Mouse (Mus musculus) CH12.LX (cell line): Measurements from ENCODE around the gene Mindy2. TPM values are rescaled to one million over a fixed set of nuclear protein-coding genes. Genes with fewer than 3 reads are reported as not detected.

ENCODE experiments used
- DNase-seq: peaks from one replicate; pipeline ENCODE4 v3.0.0-alpha.2; 2013; ENCODE audit errors: extremely low read depth
- H3K27ac ChIP-seq: 2 replicates; pipeline ENCODE4 v1.5.1; 2012; ENCODE audit warnings: low read depth, mild to moderate bottlenecking, control low read depth, moderate library complexity; ENCODE audit not compliant: insufficient read depth
- H3K27me3 ChIP-seq: replicated peaks from 2 replicates; pipeline ENCODE3; 2012; ENCODE audit warnings: inconsistent platforms
- H3K36me3 ChIP-seq, 2 experiments: replicated peaks in 1 of 2; 2 replicates each; pipeline versions ENCODE3 to v1.6.1; 2012; ENCODE audit warnings: inconsistent platforms in 1 of 2, low read length in 1 of 2, mild to moderate bottlenecking in 1 of 2, mixed read lengths in 1 of 2, moderate library complexity in 1 of 2; ENCODE audit not compliant: control insufficient read depth in 1 of 2, insufficient read depth in 1 of 2
- H3K4me1 ChIP-seq, 2 experiments: 2 replicates each; pipeline ENCODE4 v1.6.1; 2012; ENCODE audit warnings: inconsistent platforms in 1 of 2, moderate library complexity in 1 of 2; ENCODE audit not compliant: insufficient read depth in 2 of 2, control insufficient read depth in 1 of 2
- H3K4me2 ChIP-seq: 2 replicates; pipeline ENCODE4 v1.6.1; 2012; ENCODE audit warnings: low read depth, mild to moderate bottlenecking, control low read depth; ENCODE audit not compliant: poor library complexity, insufficient read depth, severe bottlenecking
- H3K4me3 ChIP-seq, 3 experiments: fragments of 150-350 bp in 1 of 3; sonication (generic) in 1 of 3; replicated peaks in 1 of 3; 2 replicates each; pipeline versions ENCODE3 to v1.5.1; 2011 to 2012; ENCODE audit warnings: low read depth in 2 of 3, low read length in 2 of 3, mild to moderate bottlenecking in 2 of 3, moderate library complexity in 2 of 3, control low read depth in 1 of 3, improper control_type of control experiment in 1 of 3, inconsistent platforms in 1 of 3, mixed read lengths in 1 of 3; ENCODE audit not compliant: poor library complexity in 1 of 3
- H3K79me2 ChIP-seq: replicated peaks from 2 replicates; pipeline ENCODE4 v1.6.1; 2012; ENCODE audit warnings: mild to moderate bottlenecking, moderate library complexity; ENCODE audit not compliant: control insufficient read depth, poor library complexity, insufficient read depth, severe bottlenecking; ENCODE audit errors: extremely low read depth
- H3K9ac ChIP-seq: 2 replicates; pipeline ENCODE4 v1.6.1; 2012; ENCODE audit warnings: low read depth, mild to moderate bottlenecking, control low read depth, moderate library complexity; ENCODE audit not compliant: insufficient read depth
- H3K9me3 ChIP-seq: replicated peaks from 2 replicates; pipeline ENCODE3; 2012; ENCODE audit warnings: low read length, inconsistent platforms, mixed read lengths
- EP300 ChIP-seq: IDR thresholded peaks from 2 replicates; pipeline ENCODE4 v1.6.1; 2011; ENCODE audit warnings: low read length, improper control_type of control experiment
- IRF4 ChIP-seq: IDR thresholded peaks from 2 replicates; pipeline ENCODE4 v1.6.1; 2014; ENCODE audit warnings: low read depth, mild to moderate bottlenecking, inconsistent platforms, low read length, improper control_type of control experiment
- MAX ChIP-seq: IDR thresholded peaks from 2 replicates; pipeline ENCODE4 v1.6.1; 2011; ENCODE audit warnings: low read length, improper control_type of control experiment
- MXI1 ChIP-seq: IDR thresholded peaks from 2 replicates; pipeline ENCODE4 v1.6.1; 2011; ENCODE audit warnings: mild to moderate bottlenecking, low read depth, low read length, improper control_type of control experiment
- MYC ChIP-seq: IDR thresholded peaks from 2 replicates; pipeline ENCODE4 v1.6.1; 2011; ENCODE audit warnings: low read depth, mild to moderate bottlenecking, improper control_type of control experiment, low read length
- NRF1 ChIP-seq: IDR thresholded peaks from 2 replicates; pipeline ENCODE4 v1.6.1; 2014; ENCODE audit warnings: low read depth, mild to moderate bottlenecking, inconsistent platforms, low read length, improper control_type of control experiment, moderate library complexity
- TBP ChIP-seq: conservative IDR thresholded peaks from 2 replicates; pipeline ENCODE4 v1.6.1; 2011; ENCODE audit warnings: low read depth, low read length, improper control_type of control experiment
- ZNF384 ChIP-seq: IDR thresholded peaks from 2 replicates; pipeline ENCODE4 v1.6.1; 2012; ENCODE audit warnings: low read depth, low read length, improper control_type of control experiment, inconsistent platforms
- dilution Hi-C: fragments of 300-500 bp; cut with MboI; formaldehyde crosslinking; loops from 2 replicates; pipeline ENCODE4 v1.14.3; 2020; ENCODE audit warnings: low sequenced_read_pairs; ENCODE audit not compliant: extremely low pct_unique_long_range_greater_than_20kb, extremely low pct_ligation_motif_present
- in situ Hi-C: fragments of 300-500 bp; cut with MboI; formaldehyde crosslinking; loops from 3 replicates; pipeline ENCODE4 v1.14.3; 2019; ENCODE audit warnings: low sequenced_read_pairs, low pct_ligation_motif_present, low pct_unique_long_range_greater_than_20kb, mixed read lengths
- polyA plus RNA-seq: library from polyadenylated mRNA; unstranded; fragments of >175 nt; gene quantifications from 2 replicates; pipeline ENCODE4 v1.2.1, GENCODE M21; 2012; ENCODE audit warnings: low read depth; ENCODE audit not compliant: insufficient read length
- total RNA-seq, 2 experiments: library from RNA; depleted of rRNA; stranded (reverse); fragments of 300-350 nt in 1 of 2; fragments of >200 nt in 1 of 2; gene quantifications; 2 replicates each; pipeline ENCODE4 v1.2.3; 2012 to 2014

Mindy2 gene
- total and polyA plus RNA-seq, 3 experiments = 5.9 to 9.9 (median 7.0) TPM

GRCm38 (mm10) chr9:70690579-70690978 lies 33.6 kb upstream of the Mindy2 start:
- H3K9ac ChIP-seq = no peak overlapping the region
- H3K27me3 ChIP-seq = no peaks in the 10 kb centered on the region
- no peak for DNase-seq
- TF ChIP-seq EP300 = no peak
- H3K79me2 ChIP-seq = peaks cover 24% of the 10 kb centered on the region
- H3K27ac ChIP-seq = no peak overlapping the region
- in situ Hi-C loops = no loop called here
- dilution Hi-C loops = no loop called here
- no peak overlapping the region for H3K4me3 ChIP-seq
- H3K4me2 ChIP-seq = no peak overlapping the region
- H3K36me3 ChIP-seq = no peaks in the 10 kb centered on the region
- H3K4me1 ChIP-seq = peaks cover 3 to 77% of the 10 kb centered on the region in 2 experiments; a peak in 3 of 4 replicates
- no peaks in the 10 kb centered on the region for H3K9me3 ChIP-seq

DNA sequence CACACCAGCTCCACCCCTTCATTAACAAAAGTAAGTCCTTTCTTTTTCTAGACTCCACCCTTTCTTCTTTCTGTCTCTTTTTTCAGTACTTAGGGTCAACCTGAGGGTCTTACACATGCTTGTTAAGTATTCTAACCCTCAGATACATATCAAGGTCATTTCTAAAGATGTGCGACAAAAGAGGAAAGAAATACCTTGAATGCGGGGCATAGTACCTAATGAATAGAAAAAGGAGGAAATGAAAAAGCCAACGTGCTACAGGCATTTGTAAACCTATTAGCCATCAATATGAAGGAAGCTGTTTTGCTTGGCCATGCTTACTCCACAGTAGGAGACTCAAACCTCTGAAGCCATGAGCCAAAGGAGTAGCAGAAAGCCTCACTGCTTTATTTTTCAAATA lies 33.0 kb upstream of the Mindy2 start:
- Histone ChIP-seq H3K9me3 (no peaks in the 10 kb centered on the region), H3K36me3 (no peaks in the 10 kb centered on the region), H3K4me2 (peak overlapping the region; percentile 84; the same call in 1 of the 2 replicates)
- in situ Hi-C loops = no loop called here
- DNase-seq = peak; percentile 31
- TF ChIP-seq MAX (no peak), TBP (0 out of 2 replicates have a peak, but pooled peaks have one; percentile 22), EP300 (peak; percentile 60), IRF4 (peak; percentile 50), MYC (peak; percentile 65)
- TF ChIP-seq, all 38 proteins: peak for 4
- Histone ChIP-seq H3K79me2 (peaks cover 28% of the 10 kb centered on the region), H3K27ac (no peak overlapping the region), H3K9ac (peak overlapping the region; percentile 48), H3K4me3 (peak overlapping the region in 2 of 3 experiments; percentile 15 to 30), H3K27me3 (no peaks in the 10 kb centered on the region), H3K4me1 (peaks cover 3 to 72% of the 10 kb centered on the region in 2 experiments; a peak in 3 of 4 replicates)
- dilution Hi-C loops = no loop called here

- Histone ChIP-seq H3K27me3 (no peaks in the 10 kb centered on the region), H3K4me1 (peaks cover 3 to 60% of the 10 kb centered on the region in 2 experiments; a peak in 3 of 4 replicates), H3K9ac (no peak overlapping the region)
- dilution Hi-C loops = no loop called here
- TF ChIP-seq NRF1 = no peak
- no peak for TF ChIP-seq MXI1
- TF ChIP-seq IRF4 = no peak
- TF ChIP-seq ZNF384 = peak; percentile 53
- TF ChIP-seq, all 38 proteins: peak for 1
- H3K9me3 ChIP-seq = no peaks in the 10 kb centered on the region
- no peak overlapping the region for H3K27ac ChIP-seq
- in situ Hi-C loops = no loop called here
- no peak overlapping the region for H3K4me2 ChIP-seq
- peaks cover 32% of the 10 kb centered on the region for H3K79me2 ChIP-seq
- H3K36me3 ChIP-seq = no peaks in the 10 kb centered on the region
- H3K4me3 ChIP-seq = no peak overlapping the region
- DNase-seq = peak; percentile 39
These were observed 31.5 kb upstream of the Mindy2 start for GRCm38 (mm10) chr9:70688301-70688968.
